Mouse (Mus musculus) kidney, adult 10 weeks (tissue): ENCODE data around the gene Cx3cl1. TPM values are rescaled to one million over a fixed set of nuclear protein-coding genes. Genes with fewer than 3 reads are reported as not detected.

ENCODE experiments used
- polyA plus RNA-seq: library from polyadenylated mRNA; stranded (reverse); fragments of 350-450 nt; fragmentation: Illumina TruSeq; extraction: RNeasy Lipid Tissue Mini Kit (QIAGEN cat#74804); gene quantifications from one replicate; pipeline ENCODE4 v1.2.3, GENCODE M21; 2014; ENCODE audit warnings: low read depth, low replicate concordance

Cx3cl1 gene
- 2.9 TPM for polyA plus RNA-seq

GRCm38 (mm10) chr8:94771941-94772670, at the start of gene Cx3cl1:
Gene Cx3cl1 (plus strand): TSS chr8:94772009.

GRCm38 (mm10) chr8:94745476-94746184, 26.2 kb upstream of the Cx3cl1 start, which contains the start of gene Ccl22:
Gene Ccl22 (plus strand): TSS chr8:94745590.

GRCm38 (mm10) chr8:94810153-94810552, 38.3 kb downstream of the Cx3cl1 start, which contains the start of gene Ccl17:
Gene Ccl17 (plus strand): TSS chr8:94810453.

Other genes starting within 250 kb of the Cx3cl1 start
- 3.6 TPM for gene Cpne2, start 239.0 kb upstream of the Cx3cl1 start, polyA plus RNA-seq
- 56.8 TPM for gene Rspry1, start 170.1 kb upstream of the Cx3cl1 start, polyA plus RNA-seq
- 54.6 TPM for gene Fam192a, start 170.0 kb upstream of the Cx3cl1 start, polyA plus RNA-seq
- 151 TPM for gene Arl2bp, start 105.4 kb upstream of the Cx3cl1 start, polyA plus RNA-seq
- gene Pllp, start 75.7 kb upstream of the Cx3cl1 start, polyA plus RNA-seq, result 6.4 TPM
- gene Ccl22, start 26.4 kb upstream of the Cx3cl1 start, polyA plus RNA-seq, result 0.20 TPM
- not detected for gene Ccl17, start 38.4 kb downstream of the Cx3cl1 start, polyA plus RNA-seq
- 24.6 TPM for gene Coq9, start 66.3 kb downstream of the Cx3cl1 start, polyA plus RNA-seq
- gene Ciapin1, start 66.3 kb downstream of the Cx3cl1 start, polyA plus RNA-seq, result 3.2 TPM
- gene Polr2c, start 85.4 kb downstream of the Cx3cl1 start, polyA plus RNA-seq, result 4.2 TPM
- gene Dok4, start 104.3 kb downstream of the Cx3cl1 start, polyA plus RNA-seq, result 0.97 TPM
- gene Ccdc102a, start 146.1 kb downstream of the Cx3cl1 start, polyA plus RNA-seq, result not detected
- gene Adgrg5, start 151.7 kb downstream of the Cx3cl1 start, polyA plus RNA-seq, result not detected
- gene Adgrg1, start 202.7 kb downstream of the Cx3cl1 start, polyA plus RNA-seq, result 10.6 TPM
- gene Adgrg3, start 245.7 kb downstream of the Cx3cl1 start, polyA plus RNA-seq, result 0.73 TPM